Mouse (Mus musculus) CD4-positive helper T cell, adult 2 months (primary cell): ENCODE measurements around the gene Ergic1.
A peak's percentile ranks its signal among the peaks of the same experiment; 100 is the strongest.

Experiments
- DNase-seq: peaks from one replicate; pipeline ENCODE4 v3.0.0-alpha.2; 2012; ENCODE audit warnings: low read depth, missing footprints, low spot score

The Ergic1 gene

DNA sequence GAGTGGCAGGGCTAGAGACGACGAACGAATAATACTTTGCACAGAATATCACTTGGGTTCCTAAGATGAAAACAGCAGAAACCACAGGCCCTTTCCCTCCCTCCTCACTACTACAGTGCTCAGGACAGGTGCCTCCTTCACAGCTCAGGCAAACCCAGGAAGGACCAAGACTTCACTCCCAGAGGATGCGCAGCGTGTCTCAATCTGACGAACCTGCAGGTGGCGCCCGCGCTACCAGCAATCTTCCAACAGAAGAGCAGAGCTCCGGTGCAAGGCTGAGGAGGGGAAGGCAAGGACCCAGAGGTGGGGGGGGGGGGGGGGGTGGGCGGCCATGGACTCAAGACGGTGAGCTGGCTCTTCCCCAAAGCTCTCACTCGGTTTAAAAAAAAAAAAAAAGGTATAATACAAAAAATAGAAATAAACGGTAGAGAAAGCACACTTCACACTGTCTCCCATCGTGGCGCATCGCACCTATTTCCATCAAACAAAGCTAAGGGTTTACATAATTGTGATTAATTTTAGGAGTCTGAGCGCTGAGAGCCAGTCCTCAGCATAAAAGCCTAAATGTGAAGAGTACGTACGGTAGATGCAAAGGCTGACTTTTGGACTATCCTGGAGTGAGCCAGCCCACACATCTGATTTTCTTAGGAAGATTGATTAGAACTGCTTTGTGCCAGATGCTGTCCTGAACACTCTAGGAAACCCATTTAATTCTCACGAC lies 99.1 kb downstream of the Ergic1 start:
- DNase-seq = peak; percentile 73

- DNase-seq = no peak
Observed at GRCm38 (mm10) chr17:26662204-26662603, 100.9 kb downstream of the Ergic1 start.

- peak; percentile 95 for DNase-seq
Observed at GRCm38 (mm10) chr17:26662978-26663683, 101.8 kb downstream of the Ergic1 start, which contains the start of gene Atp6v0e. TSS of gene Atp6v0e (plus strand) at chr17:26663231.

DNA sequence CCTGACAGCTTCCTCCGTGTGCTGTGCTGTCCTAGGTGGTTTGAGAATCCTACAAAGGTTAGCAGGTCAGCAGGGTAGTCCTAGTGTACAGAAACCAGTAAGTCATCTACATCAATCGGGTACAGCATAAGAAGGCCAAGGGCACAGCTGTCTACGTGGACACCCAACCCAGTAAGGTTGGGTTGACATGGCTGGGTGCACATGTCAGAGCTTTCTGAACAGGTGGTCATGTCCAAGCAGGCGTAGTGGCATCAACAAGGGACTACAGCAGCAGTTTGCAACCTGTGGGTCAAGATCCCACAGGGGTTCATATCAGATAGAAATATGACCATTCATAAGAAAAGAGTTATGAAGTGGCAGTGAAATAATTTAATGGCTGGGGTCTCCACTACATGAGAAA lies 104.3 kb downstream of the Ergic1 start:
- no peak for DNase-seq

DNA sequence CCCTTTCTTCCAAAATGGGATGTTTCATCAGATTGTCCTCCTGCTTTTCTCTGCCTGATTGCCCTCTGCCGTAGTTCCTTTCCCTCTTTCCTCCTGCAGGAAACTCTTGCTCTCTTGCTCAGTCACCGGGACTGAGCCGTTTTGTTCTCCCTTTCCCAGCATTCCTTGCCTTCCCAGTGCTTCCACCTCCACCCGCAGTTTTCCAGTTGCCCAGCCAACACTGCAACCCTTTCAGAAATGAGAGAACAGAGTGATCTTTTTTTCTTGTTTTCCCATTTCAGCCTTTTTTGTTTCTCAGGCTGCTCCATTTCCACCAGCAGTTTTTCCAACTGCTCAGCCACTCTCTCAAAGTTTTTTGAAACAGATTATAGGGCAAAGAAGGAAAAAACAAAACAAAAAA lies 110.0 kb downstream of the Ergic1 start:
- no peak for DNase-seq

- no peak for DNase-seq
Observed at GRCm38 (mm10) chr17:26675845-26676244, 114.6 kb downstream of the Ergic1 start.

DNA sequence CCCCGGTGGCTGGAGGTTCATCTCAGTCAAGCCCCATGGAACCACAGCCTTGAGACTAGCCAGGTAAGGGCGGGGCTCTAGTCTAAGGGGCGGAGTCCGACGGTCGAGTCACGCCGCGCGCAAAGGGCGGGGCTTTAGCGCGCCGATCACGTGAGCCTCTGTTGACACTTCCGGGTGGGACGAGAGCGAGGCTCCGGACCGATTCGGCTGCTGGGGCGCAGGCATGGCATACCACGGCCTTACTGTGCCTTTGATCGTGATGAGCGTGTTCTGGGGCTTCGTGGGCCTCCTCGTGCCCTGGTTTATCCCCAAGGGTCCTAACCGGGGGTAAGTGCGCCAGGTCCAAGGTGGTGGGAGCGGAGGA lies 114.9 kb downstream of the Ergic1 start:
- DNase-seq = peak; percentile 94

DNA sequence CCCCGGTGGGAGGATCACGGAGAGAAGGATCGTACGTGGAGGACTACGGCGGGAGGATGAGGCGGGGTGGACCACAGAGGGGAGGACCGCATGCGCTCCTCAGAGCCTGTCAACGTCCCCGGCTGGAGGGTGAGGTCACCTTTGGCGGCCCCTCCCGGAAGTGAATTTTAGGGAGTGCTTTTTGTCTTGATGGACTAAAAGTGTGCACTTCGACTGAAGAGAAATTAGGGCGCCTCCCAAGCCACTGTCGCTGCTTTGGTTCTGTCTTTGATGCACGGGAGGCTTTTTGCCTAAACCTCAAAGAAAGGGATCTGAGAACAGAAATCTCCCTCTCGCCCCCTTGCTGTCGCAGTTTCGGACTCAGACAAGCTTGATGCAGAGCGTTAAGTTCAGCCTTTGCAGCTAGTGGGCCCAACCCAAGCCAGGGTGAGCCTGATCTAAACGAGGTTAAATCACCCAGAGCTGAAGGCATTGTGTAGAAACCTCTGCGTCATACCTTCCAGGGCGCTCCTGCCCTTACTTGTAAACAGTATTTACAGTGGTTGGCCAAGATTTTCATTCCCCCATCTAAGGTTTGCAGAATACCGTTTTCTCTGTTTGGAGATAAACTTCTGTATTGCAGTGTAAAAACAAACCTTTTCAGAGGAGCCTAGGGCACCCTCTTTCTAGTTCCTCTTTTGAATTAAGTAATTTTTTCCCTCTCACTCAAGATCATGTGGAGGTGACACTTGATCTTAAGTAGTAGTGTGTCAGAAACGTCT lies 115.5 kb downstream of the Ergic1 start:
- DNase-seq = no peak

DNA sequence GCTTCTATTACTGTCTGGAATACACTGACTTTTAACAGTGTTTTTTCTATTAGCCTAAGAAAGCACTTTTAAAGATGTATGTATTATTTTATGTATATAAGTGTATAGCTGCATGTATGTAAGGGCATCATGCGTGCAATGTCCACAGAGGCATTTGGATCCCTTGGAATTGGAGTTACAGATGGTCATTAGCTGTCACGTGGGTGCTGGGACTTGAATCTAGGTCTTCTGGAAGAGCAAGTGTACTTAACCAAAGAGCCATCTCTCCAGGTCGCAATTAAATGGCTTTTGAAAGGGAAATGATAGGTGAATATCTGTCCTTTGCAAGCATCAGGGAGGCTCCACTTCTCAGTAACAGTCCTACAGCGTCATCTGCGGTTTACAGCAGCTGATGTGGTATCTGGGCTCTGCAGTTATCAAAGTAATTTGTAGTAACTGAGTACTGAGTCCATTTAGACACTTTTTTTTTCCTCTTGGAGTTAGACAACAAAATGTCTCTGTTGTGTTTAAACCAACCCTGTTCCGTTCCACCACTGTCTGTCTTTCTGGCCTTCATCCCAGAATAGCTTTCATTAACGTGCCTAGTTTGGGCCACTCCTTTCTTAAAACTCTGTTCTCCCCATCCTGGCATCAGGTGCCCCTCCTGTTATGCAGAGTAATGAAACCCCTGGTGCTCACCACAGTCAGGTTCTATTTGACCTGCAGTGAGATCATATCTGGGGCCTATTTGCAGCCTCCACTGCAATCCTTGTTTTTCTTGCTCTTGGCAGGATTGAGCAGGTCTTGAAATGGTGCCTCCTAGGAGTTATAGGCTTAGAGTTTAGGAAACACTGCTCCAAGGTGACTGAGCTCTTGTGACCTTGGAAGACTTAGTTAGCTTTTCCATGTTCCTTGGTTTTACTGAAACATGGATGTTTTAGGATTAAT lies 116.7 kb downstream of the Ergic1 start:
- DNase-seq = no peak

GRCm38 (mm10) chr17:26681276-26681675 lies 120.0 kb downstream of the Ergic1 start:
- no peak for DNase-seq

GRCm38 (mm10) chr17:26686334-26687000 lies 125.2 kb downstream of the Ergic1 start:
- DNase-seq = no peak

- DNase-seq = no peak
Observed at GRCm38 (mm10) chr17:26688795-26689735, 127.8 kb downstream of the Ergic1 start.

DNA sequence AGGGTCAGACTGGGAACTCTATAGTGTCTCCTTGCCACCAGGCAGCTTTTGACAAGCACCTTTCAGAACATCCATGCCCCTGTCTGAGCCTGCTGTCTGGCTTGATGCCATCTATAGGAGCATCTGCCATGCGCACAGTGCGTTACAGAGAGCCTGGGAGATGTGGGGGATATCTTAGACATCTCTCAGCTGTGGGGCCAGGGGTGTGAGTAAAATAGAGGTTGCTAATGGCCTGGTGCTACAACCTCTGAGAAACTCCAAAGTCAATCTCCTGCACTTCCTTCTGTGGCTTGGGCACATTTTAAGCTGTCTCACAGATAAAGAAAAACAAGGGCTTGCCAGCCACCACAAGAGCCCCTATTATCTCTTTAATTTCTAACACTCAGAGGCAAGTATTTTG lies 128.5 kb downstream of the Ergic1 start:
- DNase-seq = no peak

DNA sequence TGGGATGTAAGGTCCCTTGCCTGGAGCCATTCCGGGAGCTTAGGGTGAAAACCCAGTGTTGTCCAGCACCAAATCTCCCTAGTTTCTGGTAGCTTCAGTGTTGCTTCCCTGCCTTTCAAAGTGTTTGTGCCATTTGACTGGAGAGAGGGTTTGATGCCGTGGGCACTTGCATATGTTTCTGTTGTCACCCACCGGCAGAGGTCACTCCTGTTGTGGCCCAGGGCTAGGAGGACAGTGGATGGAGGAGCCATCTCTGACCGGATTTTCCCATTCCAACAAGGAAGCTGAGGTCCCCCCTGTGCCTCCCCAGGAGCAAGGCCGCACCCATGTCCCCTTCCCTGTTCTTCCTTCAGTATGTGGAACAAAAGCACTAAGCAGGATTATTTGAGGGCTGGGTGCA lies 128.9 kb downstream of the Ergic1 start:
- DNase-seq = no peak

DNA sequence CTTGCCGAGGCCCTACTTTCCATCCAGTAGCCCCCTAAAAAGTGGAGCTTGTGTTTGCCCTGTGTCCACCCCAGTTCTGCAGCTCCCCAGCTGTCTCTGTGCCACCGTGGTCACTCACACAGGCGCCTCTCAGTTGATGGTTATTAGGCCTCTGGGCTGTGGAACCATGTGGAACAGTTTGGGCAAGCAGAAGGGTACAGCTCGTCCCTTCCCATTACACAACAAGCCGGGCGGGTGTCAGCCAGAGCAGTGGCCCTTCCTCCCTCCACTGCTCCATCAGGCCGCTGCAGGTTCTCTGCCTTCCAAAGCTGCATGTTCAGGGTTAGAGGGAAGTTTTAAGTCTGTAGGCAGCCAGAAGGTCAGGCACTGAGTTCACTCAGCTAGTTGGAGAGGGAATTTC lies 129.8 kb downstream of the Ergic1 start:
- DNase-seq = no peak

GRCm38 (mm10) chr17:26693424-26693823 lies 132.1 kb downstream of the Ergic1 start:
- no peak for DNase-seq

DNA sequence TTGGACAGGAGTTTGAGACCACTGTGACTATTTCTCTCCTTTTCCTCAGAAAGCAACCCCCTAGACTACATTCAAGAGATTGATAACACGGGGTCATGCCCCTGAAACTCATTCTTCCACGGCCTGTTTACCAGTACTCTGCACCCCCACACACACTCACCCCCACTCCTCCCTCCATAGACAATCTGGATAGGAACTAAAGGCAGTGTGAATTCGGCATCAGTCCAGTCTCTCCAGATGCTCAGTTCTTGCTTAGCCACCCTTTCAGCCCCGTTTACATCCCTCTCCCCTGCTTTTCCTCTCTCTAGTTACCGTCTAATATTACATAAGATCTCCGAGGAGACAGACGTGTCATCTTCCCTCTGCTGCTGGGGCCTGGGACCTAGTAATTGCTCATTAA lies 132.9 kb downstream of the Ergic1 start:
- no peak for DNase-seq

- DNase-seq = no peak
Observed at GRCm38 (mm10) chr17:26695193-26695592, 133.9 kb downstream of the Ergic1 start.

GRCm38 (mm10) chr17:26698846-26699245 lies 137.6 kb downstream of the Ergic1 start:
- DNase-seq = peak; percentile 41
